Mouse (Mus musculus) stomach, embryonic 16.5 days (tissue): Measurements from ENCODE around the gene Slc25a12. TPM values are rescaled to one million over a fixed set of nuclear protein-coding genes. Genes with fewer than 3 reads are reported as not detected.

Source experiments
- ATAC-seq: fragments of 200-750 bp; cut with Nextera tagmentation; 2 replicates; pipeline ENCODE4 v1.8.0; 2017; ENCODE audit warnings: moderate number of reproducible peaks, moderate TSS enrichment; ENCODE audit not compliant: insufficient read depth, low FRiP score
- H3K27ac ChIP-seq: fragments of 300-500 bp; sonication (generic); 2 replicates; pipeline ENCODE4 v1.5.1; 2014; ENCODE audit warnings: low read length
- H3K27me3 ChIP-seq: fragments of 300-500 bp; sonication (generic); 2 replicates; pipeline ENCODE4 v1.6.1; 2014; ENCODE audit warnings: low read length, control low read depth, mixed read lengths; ENCODE audit not compliant: control insufficient read depth, insufficient read depth
- H3K36me3 ChIP-seq: fragments of 300-500 bp; sonication (generic); 2 replicates; pipeline ENCODE4 v1.6.1; 2014; ENCODE audit warnings: low read length; ENCODE audit not compliant: control insufficient read depth, insufficient read depth
- H3K4me1 ChIP-seq: fragments of 300-500 bp; sonication (generic); 2 replicates; pipeline ENCODE4 v1.6.1; 2014; ENCODE audit warnings: low read length, control low read depth, mixed read lengths; ENCODE audit not compliant: control insufficient read depth, insufficient read depth
- H3K4me2 ChIP-seq: fragments of 300-500 bp; sonication (generic); 2 replicates; pipeline ENCODE4 v1.6.1; 2014; ENCODE audit warnings: low read depth, low read length, mixed read lengths
- H3K4me3 ChIP-seq: fragments of 300-500 bp; sonication (generic); replicated peaks from 2 replicates; pipeline ENCODE4 v1.5.1; 2014; ENCODE audit warnings: mild to moderate bottlenecking, low read length
- H3K9ac ChIP-seq: fragments of 300-500 bp; sonication (generic); 2 replicates; pipeline ENCODE4 v1.6.1; 2014; ENCODE audit warnings: low read length
- H3K9me3 ChIP-seq: fragments of 300-500 bp; sonication (generic); replicated peaks from 2 replicates; pipeline ENCODE4 v1.6.1; 2016; ENCODE audit warnings: low read length, control low read depth; ENCODE audit not compliant: control insufficient read depth
- WGBS: fragments of 180-500 bp; shearing (Covaris S2); extraction: QIAGEN DNeasy Blood & Tissue Kit; methylation state at CpG from one replicate; pipeline ENCODE4 v1.1.7; 2014; 5-methylcytosine and 5-hydroxymethylcytosine counted together
- polyA plus RNA-seq: library from polyadenylated mRNA; unstranded; fragments of >200 nt; fragmentation: Nextera tagmentation; extraction: Ambion mirVana; gene quantifications from 2 replicates; pipeline ENCODE4 v1.2.1, GENCODE M21; 2015

Gene Slc25a12
- polyA plus RNA-seq, 1 experiment from 2014 or later = 43.6 TPM

GRCm38 (mm10) chr2:71326766-71327464 is 40.6 kb downstream of the Slc25a12 start:
- Histone ChIP-seq H3K36me3 (no peaks in the 10 kb centered on the region), H3K4me2 (no peak overlapping the region), H3K9me3 (no peaks in the 10 kb centered on the region), H3K9ac (no peak overlapping the region), H3K4me1 (no peaks in the 10 kb centered on the region), H3K4me3 (no peak overlapping the region), H3K27ac (no peak overlapping the region), H3K27me3 (no peaks in the 10 kb centered on the region)
- 74% methylated on average over 11 of the region's 11 CpGs for WGBS
- no peak for ATAC-seq

GRCm38 (mm10) chr2:71323886-71324285 is 43.7 kb downstream of the Slc25a12 start:
- ATAC-seq = no peak
- Histone ChIP-seq H3K36me3 (no peaks in the 10 kb centered on the region), H3K27me3 (no peaks in the 10 kb centered on the region), H3K4me2 (no peak overlapping the region), H3K4me1 (no peaks in the 10 kb centered on the region), H3K9ac (no peak overlapping the region), H3K27ac (no peak overlapping the region), H3K9me3 (no peaks in the 10 kb centered on the region), H3K4me3 (no peak overlapping the region)
- 82% methylated on average over 7 of the region's 7 CpGs for WGBS

- Histone ChIP-seq H3K36me3 (peaks cover 8% of the 10 kb centered on the region), H3K27ac (no peak overlapping the region), H3K4me3 (no peak overlapping the region), H3K4me1 (no peaks in the 10 kb centered on the region), H3K9me3 (peaks cover 2% of the 10 kb centered on the region; the same call in 1 of the 2 replicates), H3K27me3 (no peaks in the 10 kb centered on the region), H3K9ac (no peak overlapping the region), H3K4me2 (no peak overlapping the region)
- ATAC-seq = no peak
- WGBS = 88% methylated on average over 3 of the region's 3 CpGs
Measured at GRCm38 (mm10) chr2:71321486-71321885, 46.1 kb downstream of the Slc25a12 start.

GRCm38 (mm10) chr2:71316116-71316789 is 51.3 kb downstream of the Slc25a12 start:
- no peak overlapping the region for H3K4me2 ChIP-seq
- ATAC-seq = no peak
- 96% methylated on average over 3 of the region's 3 CpGs for WGBS
- H3K27ac ChIP-seq = no peak overlapping the region
- no peak overlapping the region for H3K9ac ChIP-seq
- H3K4me3 ChIP-seq = no peak overlapping the region
- H3K4me1 ChIP-seq = no peaks in the 10 kb centered on the region
- H3K27me3 ChIP-seq = no peaks in the 10 kb centered on the region
- H3K36me3 ChIP-seq = peaks cover 10% of the 10 kb centered on the region
- peaks cover 2% of the 10 kb centered on the region; the same call in 1 of the 2 replicates for H3K9me3 ChIP-seq

- no peak overlapping the region for H3K4me2 ChIP-seq
- H3K27ac ChIP-seq = no peak overlapping the region
- H3K4me1 ChIP-seq = no peaks in the 10 kb centered on the region
- no peak overlapping the region for H3K9ac ChIP-seq
- WGBS = 75% methylated on average over 14 of the region's 14 CpGs
- H3K27me3 ChIP-seq = no peaks in the 10 kb centered on the region
- peaks cover 10% of the 10 kb centered on the region for H3K36me3 ChIP-seq
- H3K9me3 ChIP-seq = peaks cover 2% of the 10 kb centered on the region; the same call in 1 of the 2 replicates
- no peak overlapping the region for H3K4me3 ChIP-seq
- no peak for ATAC-seq
Measured at GRCm38 (mm10) chr2:71315022-71315421, 52.5 kb downstream of the Slc25a12 start.

- Histone ChIP-seq H3K4me3 (no peak overlapping the region), H3K9ac (no peak overlapping the region), H3K27me3 (no peaks in the 10 kb centered on the region), H3K4me1 (no peaks in the 10 kb centered on the region), H3K36me3 (peaks cover 10% of the 10 kb centered on the region), H3K9me3 (peaks cover 2% of the 10 kb centered on the region; the same call in 1 of the 2 replicates), H3K4me2 (no peak overlapping the region), H3K27ac (no peak overlapping the region)
- no peak for ATAC-seq
- WGBS = 76% methylated on average over 6 of the region's 6 CpGs
Measured at GRCm38 (mm10) chr2:71314080-71314479, 53.5 kb downstream of the Slc25a12 start.

- no peak for ATAC-seq
- Histone ChIP-seq H3K4me2 (no peak overlapping the region), H3K27ac (no peak overlapping the region), H3K4me1 (no peaks in the 10 kb centered on the region), H3K9me3 (no peaks in the 10 kb centered on the region), H3K27me3 (no peaks in the 10 kb centered on the region), H3K4me3 (no peak overlapping the region), H3K36me3 (0 out of 2 replicates have a peak, but pooled peaks cover 3% of the 10 kb centered on the region), H3K9ac (no peak overlapping the region)
- WGBS = 56% methylated on average over 10 of the region's 10 CpGs
Measured at GRCm38 (mm10) chr2:71312067-71312466, 55.5 kb downstream of the Slc25a12 start.

- Histone ChIP-seq H3K27me3 (no peaks in the 10 kb centered on the region), H3K27ac (no peak overlapping the region), H3K4me2 (no peak overlapping the region), H3K9me3 (no peaks in the 10 kb centered on the region), H3K36me3 (0 out of 2 replicates have a peak, but pooled peaks cover 3% of the 10 kb centered on the region), H3K9ac (no peak overlapping the region), H3K4me1 (no peaks in the 10 kb centered on the region), H3K4me3 (no peak overlapping the region)
- WGBS = 67% methylated on average over 2 of the region's 2 CpGs
- ATAC-seq = no peak
Measured at GRCm38 (mm10) chr2:71309726-71310125, 57.8 kb downstream of the Slc25a12 start.

- no peak overlapping the region for H3K4me2 ChIP-seq
- H3K36me3 ChIP-seq = no peaks in the 10 kb centered on the region
- no peaks in the 10 kb centered on the region for H3K27me3 ChIP-seq
- no peak overlapping the region for H3K4me3 ChIP-seq
- no peak for ATAC-seq
- no peak overlapping the region for H3K27ac ChIP-seq
- no peak overlapping the region for H3K9ac ChIP-seq
- H3K9me3 ChIP-seq = no peaks in the 10 kb centered on the region
- no peaks in the 10 kb centered on the region for H3K4me1 ChIP-seq
Measured at GRCm38 (mm10) chr2:71306357-71306756, 61.2 kb downstream of the Slc25a12 start.
